Mouse (Mus musculus): ENCODE data around the gene Nup210.
A peak's percentile ranks its signal among the peaks of the same experiment; 100 is the strongest.

DNA sequence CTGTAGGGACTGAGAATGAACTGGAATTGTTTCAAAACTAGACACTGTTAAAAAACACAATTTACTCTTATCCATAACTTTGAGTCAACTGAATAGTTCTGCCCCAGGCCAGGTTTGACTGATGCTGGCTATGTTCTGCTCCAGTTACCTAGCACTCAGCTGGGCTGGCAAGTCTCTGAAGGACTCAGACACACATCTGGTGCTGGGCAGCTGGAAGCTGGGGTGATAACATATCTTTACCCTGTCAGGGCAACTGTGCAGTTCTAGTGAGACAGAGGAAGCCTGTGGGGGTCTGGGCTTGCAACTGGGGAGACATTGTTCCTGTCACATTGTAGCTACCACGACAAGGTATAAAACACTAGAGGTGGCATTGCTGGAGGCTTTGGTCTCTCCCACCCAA lies 14.2 kb upstream of the Nup210 start:
- no peak for TF ChIP-seq CTCF (IDR thresholded peaks at IDR 0.05; ENCODE audit: low read depth)
- peak; percentile 73 for TF ChIP-seq EP300 (IDR thresholded peaks at IDR 0.05; ENCODE audit: low read depth)
